9 mouse cellular contexts compared by ENCODE assay signal in genomic region chr12:51708941-51709686, GRCm38 (mm10). TPM values are rescaled to one million over a fixed set of nuclear protein-coding genes. Genes with fewer than 3 reads are reported as not detected.
DNase-seq lines count a peak whose midpoint lies in the region; ATAC-seq lines count a peak whose summit lies in the region.
"Had no signal": no experiment of that assay in that cellular context is flagged by ENCODE, and none has a peak within 500 bp of the region (broad histone marks: within the 10 kb centered on the region; RNA-seq: fewer than 3 reads in every experiment).

No protein-coding gene starts in this region.

- no peak overlapping the region for H3K4me3 ChIP-seq in midbrain, embryonic 16.5 days (ENCODE audit: low read depth, low read length)
- H3K4me3 ChIP-seq in midbrain, embryonic 13.5 days (replicated peaks) = no peak overlapping the region

- WGBS in midbrain, embryonic 16.5 days = 56% methylated on average over 14 of the region's 14 CpGs
- 59% methylated on average over 14 of the region's 14 CpGs for WGBS in midbrain, embryonic 13.5 days

- H3K27ac ChIP-seq in midbrain, embryonic 16.5 days (ENCODE audit: low read length) = peak overlapping the region; percentile 6; the same call in 1 of the 2 replicates
- H3K27ac ChIP-seq in midbrain, embryonic 13.5 days = no peak overlapping the region
- H3K27ac ChIP-seq: macrophage had no signal

- no peaks in the 10 kb centered on the region for H3K4me1 ChIP-seq in midbrain, embryonic 16.5 days (ENCODE audit: control insufficient read depth, insufficient read depth, low read length)
- H3K4me1 ChIP-seq in midbrain, embryonic 13.5 days (replicated peaks) = no peaks in the 10 kb centered on the region

- no peaks in the 10 kb centered on the region for H3K9me3 ChIP-seq in midbrain, embryonic 16.5 days (replicated peaks; ENCODE audit: control insufficient read depth, low read length, poor library complexity, severe bottlenecking)
- 0 out of 2 replicates have a peak, but pooled peaks cover 2% of the 10 kb centered on the region for H3K9me3 ChIP-seq in midbrain, embryonic 13.5 days

- no peak for ATAC-seq in midbrain, embryonic 16.5 days
- ATAC-seq in midbrain, embryonic 13.5 days = no peak; the same call in 1 of the 2 replicates
- no peak for ATAC-seq in erythroblast, adult 5-6 weeks (replicated peaks; ENCODE audit: low FRiP score, poor library complexity, severe bottlenecking)

- no peak overlapping the region for H3K4me2 ChIP-seq in midbrain, embryonic 16.5 days (ENCODE audit: low read length)
- no peak overlapping the region for H3K4me2 ChIP-seq in midbrain, embryonic 13.5 days (replicated peaks)

- DNase-seq in heart, adult 9 months (ENCODE audit: low spot score in 2 of 2) = peak; percentile 58 to 75
- peak; percentile 35 to 59 for DNase-seq in layer of hippocampus, postnatal 25 days (ENCODE audit: extremely low spot score in 1 of 2, low spot score in 1 of 2)
- peak; percentile 63 for DNase-seq in right cerebral cortex, postnatal 14 days
- no peak for DNase-seq in retina, postnatal 1 day
- no peak for DNase-seq in urinary bladder, postnatal 36 days (ENCODE audit: low spot score in 2 of 2)

- no peak overlapping the region for H3K9ac ChIP-seq in midbrain, embryonic 16.5 days (ENCODE audit: low read depth, low read length)
- H3K9ac ChIP-seq in midbrain, embryonic 13.5 days (replicated peaks) = no peak overlapping the region

- H3K27me3 ChIP-seq in midbrain, embryonic 16.5 days (ENCODE audit: control insufficient read depth, insufficient read depth, low read depth, low read length) = no peaks in the 10 kb centered on the region
- H3K27me3 ChIP-seq in midbrain, embryonic 13.5 days = no peaks in the 10 kb centered on the region

- no peaks in the 10 kb centered on the region for H3K36me3 ChIP-seq in midbrain, embryonic 16.5 days (ENCODE audit: control insufficient read depth, insufficient read depth, low read length)
- H3K36me3 ChIP-seq in midbrain, embryonic 13.5 days = no peaks in the 10 kb centered on the region

RNA-seq across cellular contexts. Expression of gene Strn3, which starts 17.4 kb away (rescaled TPM):
- 32.0 and 33.2 TPM in 2 replicates for polyA plus RNA-seq in midbrain, embryonic 16.5 days (2015; fragmentation: Nextera tagmentation; extraction: Ambion mirVana)
- polyA plus RNA-seq in midbrain, embryonic 13.5 days (2015; fragmentation: Nextera tagmentation; extraction: Ambion mirVana) = 45.7 and 46.3 TPM in 2 replicates
- total RNA-seq in layer of hippocampus, postnatal 25 days (2021) = 10 to 100 TPM; 80.1 to 83.7 TPM
- total RNA-seq in erythroblast, adult 5-6 weeks (2015; ENCODE audit: low replicate concordance) = 26.3 and 34.3 TPM in 2 replicates
- total RNA-seq in erythroblast, adult 5-6 weeks (2017; ENCODE audit: low replicate concordance) = 77.8 and 81.8 TPM in 2 replicates

RNA-seq across cellular contexts. Expression of gene Ap4s1, which starts 18.3 kb away (rescaled TPM):
- 55.0 and 55.7 TPM in 2 replicates for polyA plus RNA-seq in midbrain, embryonic 16.5 days (2015; fragmentation: Nextera tagmentation; extraction: Ambion mirVana)
- 53.2 and 54.4 TPM in 2 replicates for polyA plus RNA-seq in midbrain, embryonic 13.5 days (2015; fragmentation: Nextera tagmentation; extraction: Ambion mirVana)
- total RNA-seq in layer of hippocampus, postnatal 25 days (2021) = 10 to 100 TPM; 47.6 to 49.0 TPM
- total RNA-seq in erythroblast, adult 5-6 weeks (2015; ENCODE audit: low replicate concordance) = 14.0 and 23.6 TPM in 2 replicates
- 14.4 and 16.4 TPM in 2 replicates for total RNA-seq in erythroblast, adult 5-6 weeks (2017; ENCODE audit: low replicate concordance)

Comparison
In these comparisons a context has a peak if more than half of its experiments do, and no peak if none do; other contexts are left out.
1. DNase-seq: peak in heart, adult 9 months (2 of 2), layer of hippocampus, postnatal 25 days (2 of 2) and right cerebral cortex, postnatal 14 days (single experiment); none in retina, postnatal 1 day (single experiment) and urinary bladder, postnatal 36 days (0 of 2).